Mouse (Mus musculus) thymus, postnatal 36 days (tissue): ENCODE results near the gene Pir.
A peak's percentile ranks its signal among the peaks of the same experiment; 100 is the strongest.

ENCODE experiments used
- DNase-seq, 2 experiments: peaks; one replicate each; pipeline ENCODE4 v3.0.0; 2022; ENCODE audit warnings: mixed read lengths in 2 of 2

The Pir gene

DNA sequence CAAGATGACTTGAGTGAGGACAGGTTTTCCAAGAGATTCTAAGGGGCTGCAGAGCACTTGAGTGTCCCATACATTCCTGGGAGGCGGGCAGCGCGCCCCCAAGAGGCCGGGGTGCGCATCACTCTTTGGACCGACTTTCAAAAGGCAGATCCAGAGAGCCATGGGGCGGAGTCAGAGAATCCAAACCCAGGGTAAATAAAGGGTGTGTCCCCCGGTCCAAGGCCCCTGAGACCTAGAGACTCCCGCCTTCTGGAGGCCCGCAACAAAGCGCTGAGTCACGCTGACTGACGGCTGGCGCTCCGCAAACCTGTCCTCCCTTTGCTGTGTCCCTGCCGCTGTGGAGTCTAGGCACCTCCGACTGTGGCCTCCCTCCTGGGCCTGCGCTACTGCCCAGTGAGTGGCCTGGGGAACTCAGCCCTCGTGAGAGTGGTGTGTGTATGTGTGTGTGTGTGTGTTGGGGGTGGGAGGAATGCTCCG, at the start of gene Pir:
Pir (plus strand) TSS at position 87 of the 477 bp plus-strand sequence.
- DNase-seq, result peak in 1 of 2 experiments; percentile 11

DNA sequence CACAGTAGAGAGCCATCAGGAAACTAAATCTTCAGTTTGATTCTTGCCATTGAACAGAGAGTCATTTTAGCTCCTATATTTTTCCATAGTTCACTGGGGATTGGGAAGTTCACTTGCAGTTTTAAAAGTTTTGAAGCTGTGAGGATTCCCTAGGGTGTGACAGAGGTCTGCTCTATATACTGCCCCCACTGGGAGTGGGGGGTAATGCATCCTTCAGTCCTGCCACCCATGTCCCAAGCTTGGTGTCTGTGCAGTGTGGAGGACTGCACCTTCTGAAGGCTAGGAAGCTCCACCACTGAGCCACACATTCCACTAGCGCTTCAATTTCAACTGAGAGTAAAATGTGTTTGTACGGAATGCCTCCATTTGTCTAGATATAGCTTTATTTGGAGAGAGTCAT, 47.2 kb upstream of the Pir start:
- DNase-seq, result peak; percentile 6

GRCm38 (mm10) chrX:164233380-164233779, 35.8 kb upstream of the Pir start:
- DNase-seq, result no peak

DNA sequence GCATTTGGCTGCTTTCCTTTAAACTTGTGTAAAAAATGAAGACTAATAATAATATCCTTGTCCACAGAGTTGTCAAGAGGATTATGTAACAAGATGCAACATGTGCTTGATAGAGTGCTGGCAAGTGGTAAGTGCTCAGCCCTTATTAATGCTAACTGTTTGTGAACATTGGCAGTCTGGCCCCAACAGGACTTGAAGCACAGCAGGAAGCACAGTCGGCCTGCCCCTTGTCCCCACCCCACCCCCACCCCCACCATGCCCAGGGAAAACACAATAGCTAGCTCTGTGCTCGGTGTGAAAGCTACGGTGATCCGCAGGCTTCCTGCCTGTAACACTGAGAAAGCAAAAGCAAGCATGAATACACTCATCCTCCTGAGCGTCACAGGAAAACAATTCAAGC, 23.5 kb upstream of the Pir start:
- DNase-seq, result no peak

GRCm38 (mm10) chrX:164246722-164247121, 22.4 kb upstream of the Pir start:
- no peak for DNase-seq

DNA sequence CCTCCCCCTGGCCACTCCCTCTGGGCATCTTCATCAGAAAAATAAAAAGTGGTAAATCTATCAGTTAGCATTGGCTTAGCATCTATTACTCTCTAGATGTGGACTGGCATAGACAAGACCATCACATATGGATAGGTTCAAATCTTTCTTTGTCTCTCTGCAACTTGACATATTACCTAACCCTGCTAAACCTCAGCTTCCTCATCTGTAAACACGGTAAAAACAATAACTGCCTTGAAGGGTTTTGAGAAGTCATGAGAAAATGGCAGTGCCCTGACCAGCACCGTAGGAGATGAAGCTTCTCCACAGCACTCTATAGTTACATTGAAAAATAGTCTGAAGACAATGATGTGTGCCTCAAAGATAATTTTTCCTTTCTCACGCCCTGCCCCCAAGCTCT, 12.6 kb upstream of the Pir start:
- no peak for DNase-seq

- no peak for DNase-seq
Measured at GRCm38 (mm10) chrX:164258057-164258456, 11.1 kb upstream of the Pir start, which contains the start of gene Bmx. Gene Bmx (minus strand): TSS chrX:164258193.

- no peak for DNase-seq
Measured at GRCm38 (mm10) chrX:164258662-164259061, 10.5 kb upstream of the Pir start.

GRCm38 (mm10) chrX:164262286-164262685, 6.9 kb upstream of the Pir start:
- no peak for DNase-seq

- no peak for DNase-seq
Measured at GRCm38 (mm10) chrX:164264861-164265260, 4.3 kb upstream of the Pir start.

- DNase-seq, result no peak
Measured at GRCm38 (mm10) chrX:164270603-164271002, 1.4 kb downstream of the Pir start.

- DNase-seq, result no peak
Measured at GRCm38 (mm10) chrX:164275536-164275935, 6.4 kb downstream of the Pir start.

GRCm38 (mm10) chrX:164280918-164281647, 11.9 kb downstream of the Pir start:
- DNase-seq, result no peak

DNA sequence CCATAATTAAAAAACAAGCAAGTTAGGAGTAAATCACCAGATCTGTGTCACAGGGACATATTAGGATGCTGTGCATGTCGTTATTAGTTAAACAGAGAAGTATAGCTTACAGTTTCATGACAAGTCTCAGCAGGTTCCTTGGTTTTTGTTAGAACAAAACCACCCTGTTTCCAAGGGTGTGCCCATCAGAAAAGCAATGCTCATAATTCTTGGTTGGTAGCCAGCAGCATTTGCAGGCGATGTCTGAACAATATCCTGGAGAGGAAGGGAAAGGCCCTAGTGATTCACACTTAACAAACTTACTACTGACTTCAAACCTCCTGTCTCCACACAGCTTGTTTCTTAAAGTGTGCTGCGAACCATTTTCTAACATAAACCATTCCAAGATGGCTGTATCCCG, 14.6 kb downstream of the Pir start:
- DNase-seq, result no peak

DNA sequence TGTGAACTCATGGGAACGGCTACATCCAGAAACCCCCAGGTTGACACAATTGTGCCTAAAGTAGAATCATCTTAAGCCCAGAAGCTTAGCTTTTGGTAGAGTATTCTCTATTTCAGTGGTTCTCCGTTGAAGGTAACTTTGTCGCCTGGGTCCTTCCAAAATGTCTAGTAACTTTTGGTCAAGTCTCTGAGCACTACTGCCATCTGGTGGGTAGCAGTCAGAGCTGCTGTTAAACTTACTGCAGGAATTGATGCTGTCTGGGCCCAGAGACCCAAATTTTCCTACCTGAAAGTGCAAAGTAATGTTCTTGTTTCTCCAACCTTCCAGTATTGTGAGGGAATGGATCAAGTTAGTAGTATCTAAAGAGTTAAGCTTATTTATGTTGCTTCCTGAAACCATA, 17.9 kb downstream of the Pir start:
- DNase-seq, result no peak

DNA sequence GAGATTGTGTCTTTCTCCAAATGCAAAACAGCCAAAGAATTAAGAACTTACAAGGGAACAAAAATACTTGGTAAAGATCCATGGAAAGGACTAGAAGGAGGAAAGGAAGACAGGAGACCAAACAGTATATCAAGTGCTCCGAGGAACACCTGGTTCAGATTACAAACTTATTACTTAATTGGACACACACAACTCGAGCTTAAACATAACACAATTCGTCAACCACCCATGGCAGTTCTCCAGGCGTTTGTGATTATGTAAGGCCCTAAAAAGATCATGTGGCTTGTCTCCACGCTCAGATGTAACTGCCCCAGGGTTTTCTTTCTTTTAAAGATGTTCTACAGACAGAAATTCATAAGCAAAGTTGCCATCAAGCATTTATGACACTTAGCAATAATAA, 22.0 kb downstream of the Pir start:
- DNase-seq, result no peak

DNA sequence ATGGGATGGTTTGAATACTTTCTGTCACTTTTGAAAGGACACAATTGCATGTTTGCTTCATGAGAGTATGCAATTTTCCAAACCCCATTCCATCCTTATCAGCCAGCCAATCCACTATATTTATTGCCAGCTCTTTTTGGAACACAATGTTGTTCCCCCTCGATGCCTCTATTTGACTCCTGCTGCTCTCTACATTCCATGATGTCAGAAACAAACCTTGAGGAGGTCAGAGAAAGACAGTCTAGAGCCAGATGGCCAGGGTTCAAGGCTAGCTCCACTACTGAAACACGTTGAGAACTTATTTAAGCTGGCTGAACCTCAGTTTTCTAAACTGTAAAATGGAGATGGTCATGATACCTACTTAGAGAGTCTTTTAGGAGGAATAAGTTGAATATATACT, 37.1 kb downstream of the Pir start:
- no peak for DNase-seq

- no peak for DNase-seq
Measured at GRCm38 (mm10) chrX:164313876-164314275, 44.7 kb downstream of the Pir start.

GRCm38 (mm10) chrX:164318554-164318953, 49.4 kb downstream of the Pir start:
- no peak for DNase-seq

DNA sequence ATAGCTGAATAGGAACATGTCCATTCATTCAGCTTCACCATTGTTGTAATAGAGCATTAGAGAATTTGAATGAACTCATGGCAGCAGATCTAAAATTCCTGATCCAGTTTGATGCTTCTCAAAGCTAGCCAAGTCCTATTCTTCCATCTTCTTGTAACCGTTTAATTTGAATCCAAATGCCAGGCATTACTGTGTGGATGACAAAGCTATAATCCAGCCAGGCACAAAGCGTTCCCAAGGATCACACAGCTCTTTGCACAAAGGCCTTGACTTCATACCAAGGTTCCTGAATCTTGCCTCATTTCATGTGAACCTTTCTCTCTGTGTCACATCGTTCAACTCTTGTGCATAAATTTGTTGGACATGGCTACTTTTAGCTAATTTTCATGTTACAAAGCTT, 50.9 kb downstream of the Pir start:
- DNase-seq, result no peak

- DNase-seq, result no peak
Measured at GRCm38 (mm10) chrX:164322492-164322891, 53.3 kb downstream of the Pir start.

GRCm38 (mm10) chrX:164323391-164323913, 54.3 kb downstream of the Pir start:
- DNase-seq, result no peak

DNA sequence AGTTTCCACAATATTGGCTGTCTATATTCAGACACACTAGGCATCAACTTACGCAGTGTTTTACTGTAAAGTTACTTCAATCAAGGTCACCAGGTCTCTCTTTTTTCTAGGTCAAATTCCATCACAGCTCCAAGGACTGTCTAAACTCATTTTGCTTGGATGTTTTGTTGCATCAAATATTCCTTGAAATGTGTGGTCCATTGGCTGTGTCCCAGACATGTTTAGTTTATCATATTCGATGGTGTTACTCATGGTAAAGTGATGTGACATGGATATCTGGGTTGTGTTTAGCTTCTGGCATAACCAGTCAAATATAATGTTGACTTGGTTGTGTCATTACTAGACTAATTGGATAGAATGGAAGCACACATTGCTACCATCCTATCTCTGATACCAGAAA, 61.2 kb downstream of the Pir start:
- DNase-seq, result no peak

DNA sequence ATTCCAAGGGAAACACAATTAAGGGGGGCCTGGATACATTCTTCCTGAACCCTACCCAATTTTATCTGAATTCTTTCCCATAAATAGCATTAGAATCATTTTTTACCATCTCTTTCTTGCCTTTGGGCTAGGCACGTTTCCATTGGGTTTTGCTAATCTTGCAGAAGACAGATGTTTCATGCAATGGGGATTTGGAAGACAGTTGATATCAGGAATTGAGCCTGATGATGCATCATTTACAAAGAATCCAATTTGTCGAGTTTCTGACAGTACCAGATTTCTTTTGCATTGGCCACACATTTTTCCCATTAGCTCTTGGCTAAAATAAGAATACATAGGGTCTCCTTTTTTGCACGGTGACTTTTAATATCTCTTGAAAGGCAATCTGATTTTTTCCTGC, 61.6 kb downstream of the Pir start:
- no peak for DNase-seq

DNA sequence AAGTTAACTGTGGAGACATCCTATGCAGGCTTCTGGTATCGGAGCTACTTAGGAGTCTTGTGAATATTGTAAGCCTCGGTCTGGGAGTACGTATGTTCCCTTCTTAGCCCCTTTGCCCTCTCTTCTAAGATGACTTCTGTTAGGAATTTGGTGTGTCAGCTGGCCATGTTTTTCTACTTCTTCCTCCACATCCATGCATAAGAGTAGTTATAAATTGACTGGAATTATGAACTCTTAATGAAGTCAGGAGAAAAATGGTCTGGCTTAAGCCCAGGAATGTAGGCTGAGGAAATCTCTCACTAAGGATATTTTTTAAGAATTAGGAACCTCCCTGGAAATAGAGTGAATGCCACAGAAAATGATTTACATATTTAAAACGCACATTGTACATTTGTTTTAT, 69.4 kb downstream of the Pir start:
- no peak for DNase-seq
